ENCODE assay signal across 8 mouse cellular contexts in the genomic region with DNA sequence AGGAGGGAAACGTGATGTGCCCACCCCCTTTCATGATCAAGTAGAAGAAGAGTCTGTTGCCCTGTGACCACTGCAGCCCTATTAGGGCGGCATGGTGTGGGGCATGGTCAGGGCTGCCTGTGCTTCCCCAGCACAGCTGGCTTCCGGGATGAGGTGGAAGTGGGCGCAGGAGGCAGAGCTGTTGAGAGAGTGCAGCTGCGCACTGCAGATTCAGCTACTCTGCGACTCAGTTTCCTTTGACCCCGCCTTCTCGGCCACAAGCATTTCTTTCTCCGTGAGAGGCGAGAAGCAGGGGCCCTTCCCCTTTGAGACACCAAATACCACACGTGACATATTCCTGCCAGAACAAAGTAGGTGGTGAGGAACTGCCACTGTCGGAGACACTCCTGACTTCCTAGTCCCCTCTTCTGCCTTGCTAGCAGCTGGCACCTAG. TPM values are rescaled to one million over a fixed set of nuclear protein-coding genes. Genes with fewer than 3 reads are reported as not detected.
DNase-seq lines count a peak whose midpoint lies in the region; ATAC-seq lines count a peak whose summit lies in the region.

No protein-coding gene starts in this region.

- H3K27ac ChIP-seq in forebrain, embryonic 11.5 days (ENCODE audit: low read depth, low read length): no peak overlapping the region

- H3K9me3 ChIP-seq in forebrain, embryonic 11.5 days (ENCODE audit: control insufficient read depth, low read length): no peaks in the 10 kb centered on the region

- H3K36me3 ChIP-seq in forebrain, embryonic 11.5 days (ENCODE audit: control insufficient read depth, insufficient read depth, low read length): no peaks in the 10 kb centered on the region

- 7% methylated on average over 12 of the region's 12 CpGs for WGBS in forebrain, embryonic 11.5 days

- peak overlapping the region; percentile 39 for H3K4me2 ChIP-seq in forebrain, embryonic 11.5 days (ENCODE audit: low read depth, low read length, severe bottlenecking)

- intact Hi-C loops in heart, postnatal 14 days (cut with DNase I): no loop called here

- H3K4me3 ChIP-seq in forebrain, embryonic 11.5 days (ENCODE audit: low read depth, low read length): no peak overlapping the region

- H3K27me3 ChIP-seq in forebrain, embryonic 11.5 days (ENCODE audit: control insufficient read depth, insufficient read depth, low read length): no peaks in the 10 kb centered on the region

- ATAC-seq in forebrain, embryonic 11.5 days (replicated peaks; ENCODE audit: low FRiP score): peak; percentile 73

- H3K4me1 ChIP-seq in forebrain, embryonic 11.5 days (replicated peaks; ENCODE audit: control insufficient read depth, insufficient read depth, low read length): 0 out of 2 replicates have a peak, but pooled peaks cover 2% of the 10 kb centered on the region

- peak overlapping the region; percentile 49 for H3K9ac ChIP-seq in forebrain, embryonic 11.5 days (ENCODE audit: low read length)

- DNase-seq in layer of hippocampus, adult 11-12 months (ENCODE audit: low spot score): peak; percentile 49
- no peak for DNase-seq in layer of hippocampus, adult 8-10 months (ENCODE audit: low spot score in 2 of 2)
- peak; percentile 65 for DNase-seq in forebrain, embryonic 11.5 days (ENCODE audit: low spot score)
- peak; percentile 29 to 31 for DNase-seq in heart, postnatal 14 days
- peak; percentile 46 to 60 for DNase-seq in kidney, postnatal 4 days
- DNase-seq in lung, postnatal 14 days: peak; percentile 62
- DNase-seq in retina, embryonic 14.5 days (ENCODE audit: low spot score): peak; percentile 65
- DNase-seq in urinary bladder, postnatal 25 days (ENCODE audit: low spot score): peak; percentile 21

RNA-seq across cellular contexts. Expression of a gene that starts 22.0 kb away (rescaled TPM):
- total RNA-seq in layer of hippocampus, adult 8-10 months (2022): 1 to 10 TPM in 3 of 4 experiments, under 1 TPM in 1; 0.96 to 1.5 (median 1.1) TPM
- polyA plus RNA-seq in forebrain, embryonic 11.5 days (2014; fragmentation: Nextera tagmentation; extraction: Ambion mirVana): 2.5 and 3.6 TPM in 2 replicates
- total RNA-seq in heart, postnatal 14 days (2021): 1 to 10 TPM; 1.4 TPM

RNA-seq across cellular contexts. Expression of a gene that starts 22.3 kb away (rescaled TPM):
- total RNA-seq in layer of hippocampus, adult 8-10 months (2022): 100 to 1,000 TPM; 267 to 424 (median 352) TPM
- 429 and 475 TPM in 2 replicates for polyA plus RNA-seq in forebrain, embryonic 11.5 days (2014; fragmentation: Nextera tagmentation; extraction: Ambion mirVana)
- total RNA-seq in heart, postnatal 14 days (2021): 100 to 1,000 TPM; 220 to 280 TPM

RNA-seq across cellular contexts. Expression of a gene that starts 36.2 kb away (rescaled TPM):
- 10 to 100 TPM; 28.9 to 57.9 (median 42.3) TPM for total RNA-seq in layer of hippocampus, adult 8-10 months (2022)
- polyA plus RNA-seq in forebrain, embryonic 11.5 days (2014; fragmentation: Nextera tagmentation; extraction: Ambion mirVana): not detected in 2 replicates
- 10 to 100 TPM in 1 of 2 experiments, 1 to 10 TPM in 1; 7.2 to 12.1 TPM for total RNA-seq in heart, postnatal 14 days (2021)

RNA-seq across cellular contexts. Expression of a gene that starts 51.2 kb away (rescaled TPM):
- total RNA-seq in layer of hippocampus, adult 8-10 months (2022): 100 to 1,000 TPM; 113 to 152 (median 122) TPM
- polyA plus RNA-seq in forebrain, embryonic 11.5 days (2014; fragmentation: Nextera tagmentation; extraction: Ambion mirVana): 1.5 and 1.8 TPM in 2 replicates
- 10 to 100 TPM; 28.2 to 31.6 TPM for total RNA-seq in heart, postnatal 14 days (2021)

Comparison
In these comparisons a context has a peak if more than half of its experiments do, and no peak if none do; other contexts are left out.
1. DNase-seq: peak in layer of hippocampus, adult 11-12 months (single experiment), forebrain, embryonic 11.5 days (single experiment), heart, postnatal 14 days (2 of 2), kidney, postnatal 4 days (2 of 2), lung, postnatal 14 days (single experiment), retina, embryonic 14.5 days (single experiment) and urinary bladder, postnatal 25 days (single experiment); none in layer of hippocampus, adult 8-10 months (0 of 2).